Mouse (Mus musculus): Measurements from ENCODE around the gene Mep1a. TPM values are rescaled to one million over a fixed set of nuclear protein-coding genes. Genes with fewer than 3 reads are reported as not detected.

Mep1a gene
- polyA plus RNA-seq, 1 experiment from 2014 or later = not detected

DNA sequence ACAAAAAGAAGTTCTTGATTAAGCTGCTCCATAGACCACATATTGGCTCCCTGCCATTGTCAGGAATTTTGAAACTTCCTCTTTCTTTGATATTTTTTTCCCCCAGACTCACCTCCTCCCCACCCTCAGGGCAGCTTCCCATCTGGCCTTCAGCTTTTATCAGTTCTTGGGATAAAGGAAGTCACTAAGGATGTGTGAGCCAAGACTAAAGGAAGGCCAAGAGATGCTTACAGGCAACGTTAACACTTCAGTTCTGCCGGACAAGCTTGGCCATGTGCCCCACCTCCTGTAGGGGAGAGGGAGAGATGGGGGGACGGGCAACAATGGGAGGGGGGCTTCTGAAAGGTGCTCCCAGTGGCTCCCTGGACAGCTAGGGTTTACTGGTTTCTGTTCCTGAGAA lies 32.6 kb downstream of the Mep1a start:
- H3K4me3 ChIP-seq = no peak overlapping the region
- no peaks in the 10 kb centered on the region for H3K4me1 ChIP-seq
- H3K27ac ChIP-seq = no peak overlapping the region
- no peak for ATAC-seq (ENCODE audit: low FRiP score, low read depth)
- H3K4me2 ChIP-seq (replicated peaks) = no peak overlapping the region
- no peaks in the 10 kb centered on the region for H3K27me3 ChIP-seq
- no peaks in the 10 kb centered on the region for H3K36me3 ChIP-seq
- WGBS = 31% methylated on average over 3 of the region's 3 CpGs
- H3K9me3 ChIP-seq = no peaks in the 10 kb centered on the region
- H3K9ac ChIP-seq = no peak overlapping the region

GRCm38 (mm10) chr17:43460245-43461181 lies 42.1 kb downstream of the Mep1a start:
- Histone ChIP-seq H3K9me3 (no peaks in the 10 kb centered on the region), H3K4me3 (no peak overlapping the region), H3K4me1 (peaks cover 13% of the 10 kb centered on the region), H3K27ac (no peak overlapping the region), H3K36me3 (no peaks in the 10 kb centered on the region), H3K4me2 (replicated peaks) (peak overlapping the region; percentile 27; the same call in 1 of the 2 replicates), H3K27me3 (no peaks in the 10 kb centered on the region), H3K9ac (no peak overlapping the region)
- ATAC-seq (ENCODE audit: low FRiP score, low read depth) = peak; percentile 91
- 34% methylated on average over 19 of the region's 19 CpGs for WGBS

- Histone ChIP-seq H3K27me3 (no peaks in the 10 kb centered on the region), H3K36me3 (no peaks in the 10 kb centered on the region), H3K9ac (no peak overlapping the region), H3K27ac (no peak overlapping the region), H3K4me2 (replicated peaks) (0 out of 2 replicates have a peak overlapping the region, but pooled peaks have one; percentile 27), H3K4me1 (peaks cover 13% of the 10 kb centered on the region), H3K9me3 (no peaks in the 10 kb centered on the region), H3K4me3 (no peak overlapping the region)
- WGBS = 65% methylated on average over 12 of the region's 12 CpGs
- no peak for ATAC-seq (ENCODE audit: low FRiP score, low read depth)
Measured at GRCm38 (mm10) chr17:43459737-43460230, 42.8 kb downstream of the Mep1a start.

- H3K9ac ChIP-seq = no peak overlapping the region
- 11% methylated on average over 9 of the region's 9 CpGs for WGBS
- H3K27me3 ChIP-seq = no peaks in the 10 kb centered on the region
- ATAC-seq (ENCODE audit: low FRiP score, low read depth) = peak; percentile 46; the same call in 1 of the 2 replicates
- H3K9me3 ChIP-seq = no peaks in the 10 kb centered on the region
- H3K4me3 ChIP-seq = no peak overlapping the region
- no peaks in the 10 kb centered on the region for H3K36me3 ChIP-seq
- H3K4me2 ChIP-seq (replicated peaks) = no peak overlapping the region; the same call in 1 of the 2 replicates
- no peak overlapping the region for H3K27ac ChIP-seq
- peaks cover 13% of the 10 kb centered on the region for H3K4me1 ChIP-seq
Measured at GRCm38 (mm10) chr17:43458598-43458997, 44.0 kb downstream of the Mep1a start.

- Histone ChIP-seq H3K27me3 (no peaks in the 10 kb centered on the region), H3K9me3 (no peaks in the 10 kb centered on the region), H3K4me3 (no peak overlapping the region), H3K4me1 (no peaks in the 10 kb centered on the region), H3K36me3 (no peaks in the 10 kb centered on the region), H3K27ac (no peak overlapping the region), H3K9ac (no peak overlapping the region), H3K4me2 (replicated peaks) (no peak overlapping the region)
- no peak for ATAC-seq (ENCODE audit: low FRiP score, low read depth)
- 94% methylated on average over 1 of the region's 1 CpGs for WGBS
Measured at GRCm38 (mm10) chr17:43451216-43451615, 51.4 kb downstream of the Mep1a start.

DNA sequence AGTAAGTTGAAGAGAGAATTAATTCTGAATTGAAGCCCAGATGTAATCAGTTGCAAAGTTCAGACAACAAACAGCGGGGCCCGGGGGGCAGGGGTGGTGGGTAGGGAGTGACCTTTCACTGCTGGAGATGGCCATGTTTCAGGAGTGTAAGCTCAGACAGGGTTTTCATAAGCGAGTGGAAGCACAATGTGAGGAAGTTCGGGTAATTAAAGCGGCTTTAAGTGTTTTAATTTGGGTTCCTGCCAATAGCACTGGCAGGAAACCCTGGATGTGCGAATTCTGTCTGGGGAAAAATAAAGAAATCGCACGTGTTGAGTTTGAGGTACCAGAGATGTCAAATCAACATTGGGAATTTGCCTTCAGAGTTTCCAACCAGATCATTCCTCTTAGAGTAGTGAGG lies 68.1 kb downstream of the Mep1a start:
- Histone ChIP-seq H3K4me3 (no peak overlapping the region), H3K4me2 (replicated peaks) (no peak overlapping the region), H3K9me3 (no peaks in the 10 kb centered on the region), H3K27ac (no peak overlapping the region), H3K27me3 (no peaks in the 10 kb centered on the region), H3K36me3 (no peaks in the 10 kb centered on the region), H3K4me1 (no peaks in the 10 kb centered on the region), H3K9ac (no peak overlapping the region)
- 77% methylated on average over 8 of the region's 8 CpGs for WGBS
- ATAC-seq (ENCODE audit: low FRiP score, low read depth) = no peak

- Histone ChIP-seq H3K4me1 (no peaks in the 10 kb centered on the region), H3K9me3 (no peaks in the 10 kb centered on the region), H3K9ac (no peak overlapping the region), H3K4me2 (replicated peaks) (no peak overlapping the region), H3K27ac (no peak overlapping the region), H3K36me3 (no peaks in the 10 kb centered on the region), H3K27me3 (no peaks in the 10 kb centered on the region), H3K4me3 (no peak overlapping the region)
- 42% methylated on average over 5 of the region's 5 CpGs for WGBS
- no peak for ATAC-seq (ENCODE audit: low FRiP score, low read depth)
Measured at GRCm38 (mm10) chr17:43431692-43432091, 70.9 kb downstream of the Mep1a start.

Other genes with a start within 250 kb of the Mep1a start
- gene Adgrf1, start 232.5 kb downstream of the Mep1a start, polyA plus RNA-seq (2015; fragmentation: Nextera tagmentation; extraction: Ambion mirVana) = 0.06 TPM in 1 of 2 replicates, not detected in the other
- gene Adgrf5, start 142.4 kb downstream of the Mep1a start, polyA plus RNA-seq (2015; fragmentation: Nextera tagmentation; extraction: Ambion mirVana) = 9.0 and 11.6 TPM in 2 replicates
- 0.19 and 0.22 TPM in 2 replicates for gene Ankrd66, start 40.8 kb upstream of the Mep1a start, polyA plus RNA-seq (2015; fragmentation: Nextera tagmentation; extraction: Ambion mirVana)
- 8.2 and 9.0 TPM in 2 replicates for gene Pla2g7, start 65.3 kb upstream of the Mep1a start, polyA plus RNA-seq (2015; fragmentation: Nextera tagmentation; extraction: Ambion mirVana)
- gene Tdrd6, start 127.5 kb upstream of the Mep1a start, polyA plus RNA-seq (2015; fragmentation: Nextera tagmentation; extraction: Ambion mirVana) = 0.03 TPM in 1 of 2 replicates, not detected in the other
- gene Slc25a27, start 164.4 kb upstream of the Mep1a start, polyA plus RNA-seq (2015; fragmentation: Nextera tagmentation; extraction: Ambion mirVana) = 48.7 and 50.3 TPM in 2 replicates
- gene Cyp39a1, start 164.6 kb upstream of the Mep1a start, polyA plus RNA-seq (2015; fragmentation: Nextera tagmentation; extraction: Ambion mirVana) = 29.0 and 32.0 TPM in 2 replicates

All from limb, embryonic 13.5 days (tissue).